8 mouse cellular contexts compared by ENCODE assay signal in genomic region chr3:139073801-139074483, GRCm38 (mm10). TPM values are rescaled to one million over a fixed set of nuclear protein-coding genes. Genes with fewer than 3 reads are reported as not detected.
DNase-seq lines count a peak whose midpoint lies in the region; ATAC-seq and TF ChIP-seq lines count a peak whose summit lies in the region.

No protein-coding gene starts in this region.

- TF ChIP-seq POLR2A in spleen, adult 2 months (IDR thresholded peaks at IDR 0.05; ENCODE audit: low read depth, low read length) = no peak

- H3K9me3 ChIP-seq in intestine, embryonic 15.5 days = no peaks in the 10 kb centered on the region
- H3K9me3 ChIP-seq in neural tube, embryonic 12.5 days = no peaks in the 10 kb centered on the region

- 4% methylated on average over 12 of the region's 12 CpGs for WGBS in spleen, adult 2 months
- WGBS in intestine, embryonic 15.5 days = 2% methylated on average over 12 of the region's 12 CpGs
- 5% methylated on average over 12 of the region's 12 CpGs for WGBS in neural tube, embryonic 12.5 days

- DNase-seq in spleen, adult 2 months (ENCODE audit: low read depth in 1 of 2, low spot score in 2 of 2) = no peak
- no peak for DNase-seq in spleen, postnatal 36 days (ENCODE audit: low spot score in 2 of 2)
- DNase-seq in embryo, embryonic 9.5 days (ENCODE audit: extremely low spot score) = peak; percentile 21
- DNase-seq in adrenal gland, postnatal 14 days = no peak
- no peak for DNase-seq in adrenal gland, postnatal 36 days
- DNase-seq in layer of hippocampus, postnatal 14 days (ENCODE audit: low spot score in 2 of 2) = no peak

- H3K36me3 ChIP-seq in spleen, adult 2 months (ENCODE audit: control insufficient read depth, insufficient read depth, low read length) = no peaks in the 10 kb centered on the region
- no peaks in the 10 kb centered on the region for H3K36me3 ChIP-seq in intestine, embryonic 15.5 days
- H3K36me3 ChIP-seq in neural tube, embryonic 12.5 days = no peaks in the 10 kb centered on the region

- H3K4me3 ChIP-seq in spleen, adult 2 months (ENCODE audit: extremely low read depth, insufficient read depth, insufficient read length) = peak overlapping the region; percentile 96
- H3K4me3 ChIP-seq in intestine, embryonic 15.5 days (replicated peaks) = peak overlapping the region; percentile 93
- H3K4me3 ChIP-seq in neural tube, embryonic 12.5 days = peak overlapping the region; percentile 87

- peaks cover 9% of the 10 kb centered on the region for H3K4me1 ChIP-seq in spleen, adult 2 months (ENCODE audit: control insufficient read depth, insufficient read depth, insufficient read length)
- H3K4me1 ChIP-seq in intestine, embryonic 15.5 days (replicated peaks) = 0 out of 2 replicates have a peak, but pooled peaks cover 2% of the 10 kb centered on the region
- peaks cover 7% of the 10 kb centered on the region; the same call in 1 of the 2 replicates for H3K4me1 ChIP-seq in neural tube, embryonic 12.5 days

- H3K9ac ChIP-seq in intestine, embryonic 15.5 days = peak overlapping the region; percentile 90
- peak overlapping the region; percentile 94 for H3K9ac ChIP-seq in neural tube, embryonic 12.5 days

- no peak for TF ChIP-seq CTCF in spleen, adult 2 months (IDR thresholded peaks at IDR 0.05; ENCODE audit: extremely low read depth, insufficient read depth, insufficient read length, insufficient replicate concordance)

- peak overlapping the region; percentile 67 for H3K4me2 ChIP-seq in intestine, embryonic 15.5 days (replicated peaks)
- H3K4me2 ChIP-seq in neural tube, embryonic 12.5 days (replicated peaks) = peak overlapping the region; percentile 66

- H3K27me3 ChIP-seq in spleen, adult 2 months (ENCODE audit: control insufficient read depth, insufficient read depth, low read length) = no peaks in the 10 kb centered on the region
- H3K27me3 ChIP-seq in intestine, embryonic 15.5 days (replicated peaks) = no peaks in the 10 kb centered on the region
- H3K27me3 ChIP-seq in neural tube, embryonic 12.5 days (replicated peaks) = no peaks in the 10 kb centered on the region

- H3K27ac ChIP-seq in spleen, adult 2 months (ENCODE audit: insufficient read depth, low read length) = peak overlapping the region; percentile 96
- peak overlapping the region; percentile 99 for H3K27ac ChIP-seq in intestine, embryonic 15.5 days
- peak overlapping the region; percentile 96 for H3K27ac ChIP-seq in neural tube, embryonic 12.5 days

- no peak for ATAC-seq in intestine, embryonic 15.5 days
- ATAC-seq in neural tube, embryonic 12.5 days (ENCODE audit: low FRiP score, low read depth) = no peak

RNA-seq across cellular contexts. Expression of gene Rap1gds1, which starts 1.1 kb away (rescaled TPM):
- polyA plus RNA-seq in spleen, adult 2 months (2012; rRNA removed) = 15.2 and 15.4 TPM in 2 replicates
- 49.5 and 53.2 TPM in 2 replicates for polyA plus RNA-seq in intestine, embryonic 15.5 days (2015; fragmentation: Nextera tagmentation; extraction: Ambion mirVana)
- polyA plus RNA-seq in neural tube, embryonic 12.5 days (2016; fragmentation: Nextera tagmentation; extraction: Ambion mirVana) = 83.4 and 93.7 TPM in 2 replicates
- 54.0 and 63.7 TPM in 2 replicates for total RNA-seq in adrenal gland, postnatal 14 days (2021)
- total RNA-seq in adrenal gland, postnatal 36 days (2021) = 10 to 100 TPM; 55.5 to 56.9 TPM
- total RNA-seq in layer of hippocampus, postnatal 14 days (2021) = 100 to 1,000 TPM; 251 to 273 TPM
